Mouse (Mus musculus) kidney, postnatal 0 days (tissue): Measurements from ENCODE around the gene Ndufaf5. TPM values are rescaled to one million over a fixed set of nuclear protein-coding genes. Genes with fewer than 3 reads are reported as not detected.
A peak's percentile ranks its signal among the peaks of the same experiment; 100 is the strongest.
"Not testable (repeated sequence)": the region's sequence is repeated elsewhere in the genome, so short reads cannot be mapped to it uniquely, and the experiment has no call there.

Experiments used
- ATAC-seq: fragments of 200-750 bp; cut with Nextera tagmentation; replicated peaks from 2 replicates; pipeline ENCODE4 v1.8.0; 2017; ENCODE audit warnings: low read depth, moderate number of reproducible peaks, moderate TSS enrichment, moderate library complexity; ENCODE audit not compliant: low FRiP score
- DNase-seq: peaks from one replicate; pipeline ENCODE4 v3.0.0-alpha.2; 2016; ENCODE audit warnings: low spot score
- H3K27ac ChIP-seq: fragments of 300-500 bp; sonication (generic); 2 replicates; pipeline ENCODE4 v1.5.1; 2014; ENCODE audit warnings: mild to moderate bottlenecking
- H3K27me3 ChIP-seq: fragments of 300-500 bp; sonication (generic); 2 replicates; pipeline ENCODE4 v1.6.1; 2014; ENCODE audit warnings: low read length, mixed read lengths; ENCODE audit not compliant: insufficient read depth
- H3K36me3 ChIP-seq: fragments of 300-500 bp; sonication (generic); 2 replicates; pipeline ENCODE4 v1.6.1; 2014; ENCODE audit warnings: low read length, mixed read lengths; ENCODE audit not compliant: insufficient read depth
- H3K4me1 ChIP-seq: fragments of 300-500 bp; sonication (generic); replicated peaks from 2 replicates; pipeline ENCODE4 v1.6.1; 2014; ENCODE audit warnings: antibody characterized with exemption, low read length, mixed read lengths; ENCODE audit not compliant: insufficient read depth
- H3K4me2 ChIP-seq: fragments of 300-500 bp; sonication (generic); 2 replicates; pipeline ENCODE4 v1.6.1; 2014; ENCODE audit warnings: mild to moderate bottlenecking, low read length, moderate library complexity, mixed read lengths
- H3K4me3 ChIP-seq: fragments of 300-500 bp; sonication (generic); replicated peaks from 2 replicates; pipeline ENCODE4 v1.5.1; 2014; ENCODE audit warnings: low read depth, low read length
- H3K9ac ChIP-seq: fragments of 300-500 bp; sonication (generic); 2 replicates; pipeline ENCODE4 v1.6.1; 2014; ENCODE audit warnings: low read depth, low read length
- H3K9me3 ChIP-seq: fragments of 300-500 bp; sonication (generic); replicated peaks from 2 replicates; pipeline ENCODE4 v1.6.1; 2016; ENCODE audit warnings: low read length, inconsistent platforms, mixed read lengths
- CTCF ChIP-seq: IDR thresholded peaks from 2 replicates; pipeline ENCODE4 v1.5.1; 2016; ENCODE audit warnings: antibody characterized with exemption, low read depth, mild to moderate bottlenecking, moderate library complexity
- WGBS: fragments of 180-500 bp; shearing (Covaris S2); extraction: QIAGEN DNeasy Blood & Tissue Kit; methylation state at CpG from one replicate; pipeline ENCODE4 v1.1.7; 2014; 5-methylcytosine and 5-hydroxymethylcytosine counted together
- polyA plus RNA-seq: library from polyadenylated mRNA; unstranded; fragments of >200 nt; fragmentation: Nextera tagmentation; extraction: Ambion mirVana; gene quantifications from 2 replicates; pipeline ENCODE4 v1.2.1, GENCODE M21; 2015

Ndufaf5 gene
- polyA plus RNA-seq: 26.3 and 28.4 TPM in 2 replicates

GRCm38 (mm10) chr2:140170127-140170802 is at the start of gene Ndufaf5, which contains the start of gene Esf1:
Gene Ndufaf5, plus strand, starts transcription at chr2:140170649.
Gene Esf1, minus strand, starts transcription at chr2:140170564.
- peak within 1 kb of the TSS; percentile 55 for H3K4me3 ChIP-seq
- DNase-seq (peak; percentile 98), ATAC-seq (peak; percentile 99)
- H3K4me2 ChIP-seq: peak within 1 kb of the TSS; percentile 85
- H3K27ac ChIP-seq: peak within 1 kb of the TSS; percentile 81
- no peak for TF ChIP-seq CTCF
- H3K27me3 ChIP-seq: no peaks in the 10 kb centered on the region
- H3K36me3 ChIP-seq: peaks cover 2% of the 10 kb centered on the region; the same call in 1 of the 2 replicates
- H3K9me3 ChIP-seq: no peaks in the 10 kb centered on the region
- H3K4me1 ChIP-seq: peaks cover 12% of the 10 kb centered on the region
- peak within 1 kb of the TSS; percentile 69 for H3K9ac ChIP-seq
- WGBS: under 1% methylated on average over 43 of the region's 43 CpGs

GRCm38 (mm10) chr2:140125516-140125915 is 44.9 kb upstream of the Ndufaf5 start:
- Histone ChIP-seq H3K4me3 (no peak overlapping the region), H3K9ac (no peak overlapping the region), H3K36me3 (peaks cover 48% of the 10 kb centered on the region), H3K9me3 (no peaks in the 10 kb centered on the region), H3K4me2 (no peak overlapping the region), H3K4me1 (no peaks in the 10 kb centered on the region), H3K27me3 (no peaks in the 10 kb centered on the region), H3K27ac (no peak overlapping the region)
- TF ChIP-seq CTCF: peak; percentile 24; the same call in 1 of the 2 replicates
- ATAC-seq (no peak), DNase-seq (no peak)
- WGBS: 91% methylated on average over 2 of the region's 2 CpGs

GRCm38 (mm10) chr2:140151743-140152142 is 18.7 kb upstream of the Ndufaf5 start, which contains the start of gene Gm17374:
Gene Gm17374, plus strand, starts transcription at chr2:140152043.
- not testable (repeated sequence) for H3K4me1 ChIP-seq, H3K9ac ChIP-seq, ATAC-seq, H3K27me3 ChIP-seq, H3K4me3 ChIP-seq, DNase-seq, H3K9me3 ChIP-seq, H3K27ac ChIP-seq, H3K4me2 ChIP-seq
- WGBS: 91% methylated on average over 4 of the region's 4 CpGs
- H3K36me3 ChIP-seq: peaks cover 25% of the 10 kb centered on the region

- ATAC-seq: no peak
- H3K4me2 ChIP-seq: no peak overlapping the region
- H3K9ac ChIP-seq: no peak overlapping the region
- no peaks in the 10 kb centered on the region for H3K27me3 ChIP-seq
- no peaks in the 10 kb centered on the region for H3K4me1 ChIP-seq
- peak; percentile 75 for TF ChIP-seq CTCF
- H3K36me3 ChIP-seq: peaks cover 26% of the 10 kb centered on the region; the same call in 1 of the 2 replicates
- DNase-seq: peak; percentile 86
- no peak overlapping the region for H3K27ac ChIP-seq
- no peaks in the 10 kb centered on the region for H3K9me3 ChIP-seq
- WGBS: 77% methylated on average over 3 of the region's 3 CpGs
- no peak overlapping the region for H3K4me3 ChIP-seq
Observed at GRCm38 (mm10) chr2:140159186-140159730, 11.2 kb upstream of the Ndufaf5 start.

- Histone ChIP-seq H3K9ac (no peak overlapping the region), H3K9me3 (no peaks in the 10 kb centered on the region), H3K27me3 (no peaks in the 10 kb centered on the region), H3K4me1 (no peaks in the 10 kb centered on the region), H3K4me3 (no peak overlapping the region), H3K36me3 (peaks cover 15% of the 10 kb centered on the region; the same call in 1 of the 2 replicates), H3K4me2 (no peak overlapping the region), H3K27ac (no peak overlapping the region)
- no peak for DNase-seq
- 97% methylated on average over 5 of the region's 5 CpGs for WGBS
- TF ChIP-seq CTCF: no peak
- no peak for ATAC-seq
Observed at GRCm38 (mm10) chr2:140163351-140163854, 7.0 kb upstream of the Ndufaf5 start.

GRCm38 (mm10) chr2:140169057-140169456 is 1.4 kb upstream of the Ndufaf5 start:
- H3K27ac ChIP-seq: no peak overlapping the region
- H3K36me3 ChIP-seq: peaks cover 7% of the 10 kb centered on the region; the same call in 1 of the 2 replicates
- no peak overlapping the region for H3K4me3 ChIP-seq
- H3K4me1 ChIP-seq: peaks cover 12% of the 10 kb centered on the region
- DNase-seq (no peak), ATAC-seq (no peak)
- H3K4me2 ChIP-seq: no peak overlapping the region
- H3K27me3 ChIP-seq: no peaks in the 10 kb centered on the region
- no peak overlapping the region for H3K9ac ChIP-seq
- H3K9me3 ChIP-seq: no peaks in the 10 kb centered on the region
- 78% methylated on average over 1 of the region's 1 CpGs for WGBS
- TF ChIP-seq CTCF: no peak
